Mouse (Mus musculus) heart, embryonic 11.5 days (tissue): ENCODE measurements around the gene Exoc6b. TPM values are rescaled to one million over a fixed set of nuclear protein-coding genes. Genes with fewer than 3 reads are reported as not detected.
A peak's percentile ranks its signal among the peaks of the same experiment; 100 is the strongest.
"Not testable (repeated sequence)": the region's sequence is repeated elsewhere in the genome, so short reads cannot be mapped to it uniquely, and the experiment has no call there.

Experiments used
- ATAC-seq: fragments of 200-750 bp; cut with Nextera tagmentation; replicated peaks from 2 replicates; pipeline ENCODE4 v1.8.0; 2017; ENCODE audit warnings: moderate library complexity; ENCODE audit not compliant: insufficient number of reproducible peaks, low FRiP score, low TSS enrichment
- H3K27ac ChIP-seq: fragments of 300-500 bp; sonication (generic); 2 replicates; pipeline ENCODE4 v1.5.1; 2014; ENCODE audit warnings: mild to moderate bottlenecking, low read depth, low read length
- H3K27me3 ChIP-seq: fragments of 300-500 bp; sonication (generic); 2 replicates; pipeline ENCODE4 v1.6.1; 2014; ENCODE audit warnings: mild to moderate bottlenecking, low read length, mixed read lengths; ENCODE audit not compliant: control insufficient read depth, insufficient read depth
- H3K36me3 ChIP-seq: fragments of 300-500 bp; sonication (generic); 2 replicates; pipeline ENCODE4 v1.6.1; 2014; ENCODE audit warnings: mild to moderate bottlenecking, low read length, moderate library complexity, mixed read lengths; ENCODE audit not compliant: control insufficient read depth, insufficient read depth
- H3K4me1 ChIP-seq: fragments of 300-500 bp; sonication (generic); 2 replicates; pipeline ENCODE4 v1.6.1; 2014; ENCODE audit warnings: low read length; ENCODE audit not compliant: control insufficient read depth, insufficient read depth
- H3K4me2 ChIP-seq: fragments of 300-500 bp; sonication (generic); 2 replicates; pipeline ENCODE4 v1.6.1; 2014; ENCODE audit warnings: mild to moderate bottlenecking, moderate library complexity
- H3K4me3 ChIP-seq: fragments of 300-500 bp; sonication (generic); 2 replicates; pipeline ENCODE4 v1.5.1; 2014; ENCODE audit warnings: low read depth, low read length
- H3K9ac ChIP-seq: fragments of 300-500 bp; sonication (generic); 2 replicates; pipeline ENCODE4 v1.6.1; 2014; ENCODE audit warnings: mild to moderate bottlenecking, low read depth, low read length, moderate library complexity
- H3K9me3 ChIP-seq: fragments of 300-500 bp; sonication (generic); replicated peaks from 2 replicates; pipeline ENCODE4 v1.6.1; 2016; ENCODE audit warnings: low read length; ENCODE audit not compliant: control insufficient read depth
- WGBS: fragments of 180-500 bp; shearing (Covaris S2); extraction: QIAGEN DNeasy Blood & Tissue Kit; methylation state at CpG from one replicate; pipeline ENCODE4 v1.1.7; 2014; ENCODE audit not compliant: insufficient replicate concordance; 5-methylcytosine and 5-hydroxymethylcytosine counted together
- polyA plus RNA-seq: library from polyadenylated mRNA; unstranded; fragments of >200 nt; fragmentation: Nextera tagmentation; extraction: Ambion mirVana; gene quantifications from 2 replicates; pipeline ENCODE4 v1.2.1, GENCODE M21; 2014

Exoc6b gene
- polyA plus RNA-seq, 1 experiment from 2014 or later: 24.2 TPM

DNA sequence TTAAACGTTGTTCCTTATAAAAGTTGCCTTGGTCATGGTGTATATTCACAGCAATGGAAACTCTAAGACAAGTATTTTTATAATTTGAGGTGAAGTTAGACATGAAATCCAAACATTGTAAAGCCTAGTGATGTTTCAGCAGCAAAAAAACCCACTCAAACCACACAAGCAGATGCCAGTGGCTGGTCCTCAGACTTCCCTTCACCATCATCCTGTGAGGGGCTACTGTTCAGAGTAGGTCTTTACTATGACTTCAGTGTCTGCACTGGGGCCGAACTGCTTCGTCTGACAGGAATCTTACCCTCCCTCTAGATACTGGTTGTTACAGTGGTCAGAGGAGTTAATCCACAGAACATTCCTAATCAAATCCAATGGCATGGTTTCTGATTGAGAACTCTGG is 455.8 kb downstream of the Exoc6b start:
- Histone ChIP-seq H3K4me2 (no peak overlapping the region), H3K4me1 (no peaks in the 10 kb centered on the region), H3K36me3 (0 out of 2 replicates have a peak, but pooled peaks cover under 1% of the 10 kb centered on the region), H3K9me3 (no peaks in the 10 kb centered on the region), H3K27me3 (no peaks in the 10 kb centered on the region), H3K4me3 (no peak overlapping the region), H3K27ac (no peak overlapping the region), H3K9ac (no peak overlapping the region)
- ATAC-seq: no peak
- WGBS: 81% methylated on average over 3 of the region's 3 CpGs

DNA sequence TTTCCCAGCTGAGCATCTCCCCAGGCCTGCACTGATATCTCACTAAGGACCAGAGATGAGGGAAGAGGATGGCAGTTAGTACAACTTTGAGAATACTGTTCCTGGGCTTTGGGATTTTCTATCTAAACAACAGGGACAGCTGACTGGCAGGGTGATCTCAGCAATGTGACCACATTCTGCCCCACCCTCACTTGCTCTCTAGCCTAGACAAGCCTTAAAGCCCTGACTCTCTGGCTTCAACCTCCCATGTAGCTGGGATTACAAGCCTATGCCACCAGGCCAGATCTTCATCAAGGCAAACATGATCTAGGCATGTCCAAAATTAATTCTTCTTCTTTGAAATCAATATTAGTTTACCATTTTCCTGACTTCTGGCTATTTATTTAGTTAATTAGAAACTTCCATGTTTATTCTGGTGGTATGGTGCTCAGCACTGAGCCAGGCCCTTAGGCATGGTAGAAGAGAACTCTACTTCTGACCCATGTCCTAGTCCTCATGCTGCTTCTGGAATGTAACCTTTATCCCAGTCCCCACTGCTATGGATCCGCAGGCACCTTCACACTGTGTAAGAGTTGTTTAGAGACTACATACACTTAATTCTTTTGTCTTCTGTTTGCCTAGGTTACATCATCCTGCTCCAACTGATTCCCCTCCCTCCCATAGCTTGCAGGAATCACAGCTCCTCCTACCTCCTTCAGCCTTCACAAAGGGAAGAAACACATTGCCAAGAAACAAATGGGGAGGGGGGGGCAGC is 468.0 kb downstream of the Exoc6b start:
- Histone ChIP-seq H3K4me2 (no peak overlapping the region), H3K4me3 (no peak overlapping the region), H3K27ac (no peak overlapping the region), H3K36me3 (no peaks in the 10 kb centered on the region), H3K4me1 (no peaks in the 10 kb centered on the region), H3K9ac (no peak overlapping the region), H3K9me3 (no peaks in the 10 kb centered on the region), H3K27me3 (0 out of 2 replicates have a peak, but pooled peaks cover 3% of the 10 kb centered on the region)
- WGBS: 9% methylated on average over 1 of the region's 1 CpGs
- no peak for ATAC-seq

DNA sequence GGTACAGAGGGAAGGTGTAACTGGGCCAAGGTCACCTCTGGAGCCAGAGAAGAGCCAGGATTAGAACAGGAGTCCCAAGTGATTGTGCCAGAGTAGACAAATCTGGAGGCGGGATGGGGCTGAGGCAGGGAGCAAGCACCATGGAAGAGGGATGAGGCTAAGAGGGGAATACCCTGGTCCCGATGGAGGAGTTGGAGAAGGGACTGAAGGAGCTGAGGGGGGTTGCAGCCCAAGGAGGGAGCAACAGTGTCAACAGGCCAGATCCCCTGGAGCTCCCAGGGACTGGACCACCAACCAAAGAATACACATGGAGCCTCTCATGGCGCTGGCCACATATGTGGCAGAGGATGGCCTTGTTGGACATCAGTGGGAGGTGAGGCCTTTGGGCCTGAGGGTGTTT is 470.0 kb downstream of the Exoc6b start:
- H3K36me3 ChIP-seq, H3K4me3 ChIP-seq, H3K27ac ChIP-seq, H3K4me1 ChIP-seq, H3K27me3 ChIP-seq, H3K9ac ChIP-seq, H3K4me2 ChIP-seq, ATAC-seq, H3K9me3 ChIP-seq: not testable (repeated sequence)
- WGBS: 66% methylated on average over 3 of the region's 3 CpGs

DNA sequence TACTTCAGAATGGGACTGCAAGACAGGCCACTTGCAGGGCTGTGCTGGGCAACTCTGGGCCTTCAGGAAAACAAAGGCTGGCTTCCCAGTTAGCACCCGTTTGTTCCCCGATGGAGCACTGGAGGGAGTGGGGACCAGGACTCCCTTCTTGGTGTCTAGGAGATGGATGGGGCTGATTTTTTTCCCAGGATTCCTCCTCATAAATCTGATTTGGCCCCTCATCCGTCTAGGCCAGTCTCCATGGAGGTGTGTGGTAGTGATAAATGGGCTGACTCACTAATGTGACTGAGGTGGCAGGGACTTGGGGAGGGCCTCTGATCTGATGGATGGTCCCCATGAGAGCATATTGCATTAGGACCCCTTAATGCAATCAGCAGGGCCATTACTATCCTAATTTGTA is 470.6 kb downstream of the Exoc6b start:
- no peak overlapping the region for H3K4me3 ChIP-seq
- no peak for ATAC-seq
- H3K27me3 ChIP-seq: 0 out of 2 replicates have a peak, but pooled peaks cover 3% of the 10 kb centered on the region
- 0 out of 2 replicates have a peak, but pooled peaks cover 4% of the 10 kb centered on the region for H3K4me1 ChIP-seq
- H3K9me3 ChIP-seq: no peaks in the 10 kb centered on the region
- no peak overlapping the region for H3K27ac ChIP-seq
- WGBS: 70% methylated on average over 3 of the region's 3 CpGs
- H3K9ac ChIP-seq: no peak overlapping the region
- no peaks in the 10 kb centered on the region for H3K36me3 ChIP-seq
- H3K4me2 ChIP-seq: no peak overlapping the region

DNA sequence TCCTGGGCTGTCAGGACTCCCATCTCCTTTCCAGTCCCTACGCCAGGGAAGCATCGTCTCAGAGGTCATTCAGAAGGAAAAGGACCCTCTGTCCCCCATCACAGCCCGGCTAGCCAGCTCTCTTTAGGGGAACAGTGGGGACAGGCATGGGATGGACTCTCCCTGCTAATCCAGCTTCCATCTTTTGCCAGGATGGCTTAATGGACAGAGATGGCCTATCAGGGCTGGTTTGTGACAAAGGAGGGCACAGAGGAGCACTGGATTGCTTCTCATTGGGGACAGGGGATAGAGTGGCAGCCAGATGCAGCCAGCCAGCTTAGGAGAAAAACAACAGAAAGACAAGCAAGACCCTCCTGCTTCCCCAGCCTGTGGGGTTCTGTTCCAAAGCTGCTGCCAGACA is 474.7 kb downstream of the Exoc6b start:
- Histone ChIP-seq H3K4me3 (no peak overlapping the region), H3K9me3 (no peaks in the 10 kb centered on the region), H3K4me1 (peaks cover 7% of the 10 kb centered on the region; the same call in 1 of the 2 replicates), H3K27ac (no peak overlapping the region), H3K27me3 (peaks cover 12% of the 10 kb centered on the region), H3K9ac (no peak overlapping the region; the same call in 1 of the 2 replicates), H3K36me3 (no peaks in the 10 kb centered on the region), H3K4me2 (0 out of 2 replicates have a peak overlapping the region, but pooled peaks have one; percentile 7)
- ATAC-seq: no peak
- WGBS: 44% methylated on average over 3 of the region's 3 CpGs

DNA sequence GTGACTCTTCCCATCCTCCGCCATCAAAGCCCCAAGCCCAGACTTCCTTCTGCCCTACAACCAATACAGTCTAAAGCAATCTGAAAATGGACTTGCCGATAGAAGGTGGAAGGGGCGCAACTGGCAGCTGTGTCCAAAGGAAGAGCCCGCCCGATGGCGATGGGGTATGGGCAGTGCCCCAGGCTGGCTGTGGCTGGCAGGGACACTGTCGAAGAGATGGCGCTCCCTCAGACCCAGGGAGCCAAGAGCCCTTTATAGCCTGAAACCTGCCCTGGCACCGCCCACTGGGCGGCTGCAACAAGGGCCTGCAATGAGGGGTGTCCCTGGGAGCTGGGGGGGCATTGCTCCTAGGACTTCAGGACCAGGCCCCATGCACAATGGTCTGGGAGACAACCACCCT is 475.6 kb downstream of the Exoc6b start, which contains the start of gene Cyp26b1:
Gene Cyp26b1 (minus strand): TSS at position 216 of the 400 bp plus-strand sequence.
- Histone ChIP-seq H3K4me2 (0 out of 2 replicates have a peak within 1 kb of the TSS, but pooled peaks have one; percentile 7), H3K27ac (no peak within 1 kb of the TSS), H3K4me3 (no peak within 1 kb of the TSS), H3K36me3 (no peaks in the 10 kb centered on the region), H3K4me1 (peaks cover 13% of the 10 kb centered on the region; the same call in 1 of the 2 replicates), H3K27me3 (peaks cover 21% of the 10 kb centered on the region), H3K9me3 (no peaks in the 10 kb centered on the region), H3K9ac (no peak within 1 kb of the TSS; the same call in 1 of the 2 replicates)
- no peak for ATAC-seq
- WGBS: 85% methylated on average over 10 of the region's 10 CpGs

DNA sequence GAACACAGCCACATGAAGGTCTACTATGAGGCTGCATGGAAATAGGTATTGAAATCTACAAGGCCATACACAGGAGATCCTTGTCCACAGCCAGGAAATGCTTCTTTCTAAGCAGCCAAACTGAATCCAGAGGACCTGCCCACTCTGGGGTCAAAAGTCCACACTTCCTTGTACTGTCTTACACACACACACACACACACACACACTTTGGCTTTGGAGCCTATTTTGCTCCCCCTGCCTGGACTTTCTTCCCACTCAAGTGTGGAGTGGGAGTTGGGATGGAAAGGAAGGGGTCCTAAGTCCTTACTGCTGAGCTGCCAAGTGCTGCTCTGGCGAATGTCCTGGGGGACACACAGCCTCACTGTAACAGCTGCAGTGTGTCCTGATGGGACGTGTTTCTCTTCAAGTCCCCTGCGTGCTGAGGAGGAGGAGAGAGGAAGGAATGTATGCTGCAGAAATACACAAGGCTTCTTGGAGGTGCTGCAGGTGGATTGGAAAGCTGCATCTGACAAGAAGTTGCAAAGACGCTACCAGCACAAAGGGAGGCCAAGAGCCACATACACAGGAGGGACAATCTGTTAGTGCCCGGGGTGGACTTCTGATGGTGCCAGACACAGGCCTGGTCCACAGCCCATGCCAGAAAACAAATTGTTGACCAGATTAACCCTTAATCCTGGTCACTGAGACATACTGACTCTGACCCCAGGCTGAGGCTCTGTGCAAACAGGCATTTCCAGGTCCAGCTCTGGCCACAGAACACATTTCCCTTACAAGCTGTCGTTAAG is 478.2 kb downstream of the Exoc6b start:
- Histone ChIP-seq H3K4me2 (no peak overlapping the region), H3K4me1 (peaks cover 16% of the 10 kb centered on the region), H3K9me3 (no peaks in the 10 kb centered on the region), H3K27me3 (peaks cover 41% of the 10 kb centered on the region), H3K9ac (no peak overlapping the region), H3K4me3 (no peak overlapping the region), H3K36me3 (no peaks in the 10 kb centered on the region), H3K27ac (no peak overlapping the region)
- no peak for ATAC-seq
- 49% methylated on average over 6 of the region's 6 CpGs for WGBS

DNA sequence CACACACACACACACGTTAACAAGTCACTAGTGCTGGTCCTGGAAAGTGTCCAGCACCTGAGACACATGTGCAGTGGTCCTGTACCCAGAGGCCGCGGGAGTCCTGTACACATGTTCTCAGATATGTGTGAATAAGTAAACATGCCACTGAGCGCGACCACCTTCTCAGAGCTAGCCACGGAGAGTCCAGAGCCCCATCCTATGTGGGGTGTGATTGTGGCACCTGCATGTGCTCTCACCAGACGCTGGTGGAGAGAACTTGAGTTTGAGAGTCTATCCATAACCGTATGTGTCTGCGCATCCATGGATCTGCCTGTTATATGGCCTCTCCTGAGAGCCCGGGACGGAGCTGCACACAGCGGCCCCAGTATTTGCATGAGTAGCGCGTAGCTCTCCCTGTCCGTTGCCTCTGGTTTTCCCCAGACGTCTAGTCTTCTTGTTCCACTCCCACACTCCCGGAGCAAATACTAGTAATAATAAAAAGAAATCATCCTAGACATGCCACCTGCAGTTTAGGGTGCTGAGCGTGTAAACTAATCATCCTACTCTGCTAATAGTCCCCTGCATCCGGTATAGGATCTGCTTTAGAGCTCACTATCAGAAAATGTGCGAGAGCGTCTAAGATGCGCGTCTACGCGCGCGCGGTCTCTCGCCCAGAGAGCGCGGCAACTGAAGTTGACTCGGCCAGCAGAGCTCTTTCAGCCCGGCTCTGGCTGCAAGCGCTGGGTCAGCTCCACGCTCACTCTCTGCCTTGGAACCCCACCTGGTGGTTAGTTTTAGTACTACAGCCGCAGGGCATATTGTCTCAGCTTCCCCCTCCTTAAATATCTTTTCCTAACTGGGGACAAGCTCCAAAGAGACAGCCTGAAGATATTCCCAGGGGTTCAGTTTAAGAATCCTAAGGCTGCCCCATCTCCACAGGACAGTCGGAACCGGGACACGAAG is 479.3 kb downstream of the Exoc6b start:
- H3K36me3 ChIP-seq: no peaks in the 10 kb centered on the region
- no peak overlapping the region for H3K9ac ChIP-seq
- H3K27ac ChIP-seq: no peak overlapping the region
- WGBS: 4% methylated on average over 39 of the region's 39 CpGs
- H3K4me1 ChIP-seq: peaks cover 22% of the 10 kb centered on the region
- H3K4me2 ChIP-seq: peak overlapping the region; percentile 94
- H3K27me3 ChIP-seq: peaks cover 52% of the 10 kb centered on the region
- H3K4me3 ChIP-seq: peak overlapping the region; percentile 47
- no peaks in the 10 kb centered on the region for H3K9me3 ChIP-seq
- no peak for ATAC-seq
